Mouse (Mus musculus) cerebellum, postnatal 10 days (tissue): Measurements from ENCODE around the gene Utp14a.
A peak's percentile ranks its signal among the peaks of the same experiment; 100 is the strongest.

Experiments
- DNase-seq, 2 experiments: peaks; one replicate each; pipeline ENCODE4 v3.0.0; 2021; ENCODE audit warnings: mixed read lengths in 2 of 2

Gene Utp14a

GRCm38 (mm10) chrX:48314530-48315079, 57.9 kb downstream of the Utp14a start:
- peak; percentile 80 to 85 for DNase-seq

- DNase-seq, result no peak
Observed at GRCm38 (mm10) chrX:48317444-48317843, 60.8 kb downstream of the Utp14a start.

DNA sequence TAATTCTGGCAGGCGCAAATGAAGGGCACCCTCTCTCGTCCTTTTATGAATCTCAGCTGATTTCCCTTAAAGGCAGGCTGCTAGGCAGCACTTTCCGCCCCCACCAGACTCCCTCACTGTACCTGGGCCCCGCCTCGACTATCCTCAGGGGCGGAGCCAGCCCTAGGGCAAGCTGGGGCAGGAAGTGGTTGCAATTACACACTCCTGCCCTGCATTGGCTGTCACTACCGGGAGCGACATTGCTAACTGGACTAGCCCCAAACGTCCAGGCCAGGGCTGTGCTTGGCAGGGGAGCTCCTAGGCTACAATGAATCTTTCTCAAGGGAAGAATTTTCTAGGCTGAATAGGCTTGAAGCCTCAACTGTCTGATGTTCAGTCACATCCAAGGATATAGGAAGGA, 61.5 kb downstream of the Utp14a start:
- peak in 1 of 2 experiments; percentile 9 for DNase-seq
